Mouse (Mus musculus) left cerebral cortex, adult 6 months (tissue): ENCODE data around the gene H2al1f. TPM values are rescaled to one million over a fixed set of nuclear protein-coding genes. Genes with fewer than 3 reads are reported as not detected.

Source experiments
- long read RNA-seq, 2 experiments: library from polyadenylated mRNA; unstranded; transcript quantifications; one replicate each; pipeline ENCODE4 v2.0.0; 2019 to 2020
- polyA plus RNA-seq: library from polyadenylated mRNA; unstranded; fragments of <200 nt; fragmentation: Nextera tagmentation; gene quantifications from 2 replicates; pipeline ENCODE4 v1.2.3, GENCODE M21; 2021

The H2al1f gene
- polyA plus RNA-seq, result not detected in 2 replicates
- long read RNA-seq, experiment 1, result 0 reads
- long read RNA-seq, experiment 2, result 0 reads

DNA sequence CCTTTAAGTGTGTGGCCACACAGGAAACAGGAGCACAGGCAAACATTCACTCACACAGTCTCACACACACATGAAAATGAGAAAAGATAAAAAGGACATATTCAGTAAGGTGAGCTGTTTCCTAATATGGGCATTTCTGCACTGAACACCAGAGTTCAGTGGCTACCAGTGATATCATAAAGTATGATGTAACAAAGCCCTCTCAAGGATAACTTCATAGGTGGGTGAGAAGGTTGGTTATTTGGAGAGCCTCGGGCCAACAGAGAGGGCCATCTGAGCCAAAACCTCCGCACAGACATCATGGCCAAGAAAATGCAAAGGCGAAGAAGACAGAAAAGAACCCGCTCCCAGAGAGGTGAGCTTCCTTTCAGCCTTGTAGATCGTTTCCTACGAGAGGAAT, at the start of gene H2al1f:
Gene H2al1f (plus strand): TSS at position 301 of the 400 bp plus-strand sequence.

DNA sequence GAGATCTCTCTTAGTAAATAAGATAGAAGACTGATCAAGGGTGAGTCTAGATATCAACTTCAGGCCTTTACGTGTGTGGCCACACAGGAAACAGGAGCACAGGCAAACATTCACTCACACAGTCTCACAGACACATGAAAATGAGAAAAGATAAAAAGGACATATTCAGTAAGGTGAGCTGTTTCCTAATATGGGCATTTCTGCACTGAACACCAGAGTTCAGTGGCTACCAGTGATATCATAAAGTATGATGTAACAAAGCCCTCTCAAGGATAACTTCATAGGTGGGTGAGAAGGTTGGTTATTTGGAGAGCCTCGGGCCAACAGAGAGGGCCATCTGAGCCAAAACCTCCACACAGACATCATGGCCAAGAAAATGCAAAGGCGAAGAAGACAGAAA, 16.0 kb upstream of the H2al1f start, which contains the start of gene H2al1a:
Gene H2al1a (plus strand): TSS at position 301 of the 400 bp plus-strand sequence.

DNA sequence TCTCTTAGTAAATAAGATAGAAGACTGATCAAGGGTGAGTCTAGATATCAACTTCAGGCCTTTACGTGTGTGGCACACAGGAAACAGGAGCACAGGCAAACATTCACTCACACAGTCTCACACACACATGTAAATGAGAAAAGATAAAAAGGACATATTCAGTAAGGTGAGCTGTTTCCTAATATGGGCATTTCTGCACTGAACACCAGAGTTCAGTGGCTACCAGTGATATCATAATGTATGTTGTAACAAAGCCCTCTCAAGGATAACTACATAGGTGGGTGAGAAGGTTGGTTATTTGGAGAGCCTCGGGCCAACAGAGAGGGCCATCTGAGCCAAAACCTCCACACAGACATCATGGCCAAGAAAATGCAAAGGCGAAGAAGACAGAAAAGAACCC, 12.8 kb upstream of the H2al1f start, which contains the start of gene H2al1b:
Gene H2al1b (plus strand): TSS at position 301 of the 400 bp plus-strand sequence.

DNA sequence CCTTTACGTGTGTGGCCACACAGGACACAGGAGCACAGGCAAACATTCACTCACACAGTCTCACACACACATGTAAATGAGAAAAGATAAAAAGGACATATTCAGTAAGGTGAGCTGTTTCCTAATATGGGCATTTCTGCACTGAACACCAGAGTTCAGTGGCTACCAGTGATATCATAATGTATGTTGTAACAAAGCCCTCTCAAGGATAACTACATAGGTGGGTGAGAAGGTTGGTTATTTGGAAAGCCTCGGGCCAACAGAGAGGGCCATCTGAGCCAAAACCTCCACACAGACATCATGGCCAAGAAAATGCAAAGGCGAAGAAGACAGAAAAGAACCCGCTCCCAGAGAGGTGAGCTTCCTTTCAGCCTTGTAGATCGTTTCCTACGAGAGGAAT, 9.6 kb upstream of the H2al1f start, which contains the start of gene H2al1c:
Gene H2al1c (plus strand): TSS at position 301 of the 400 bp plus-strand sequence.

DNA sequence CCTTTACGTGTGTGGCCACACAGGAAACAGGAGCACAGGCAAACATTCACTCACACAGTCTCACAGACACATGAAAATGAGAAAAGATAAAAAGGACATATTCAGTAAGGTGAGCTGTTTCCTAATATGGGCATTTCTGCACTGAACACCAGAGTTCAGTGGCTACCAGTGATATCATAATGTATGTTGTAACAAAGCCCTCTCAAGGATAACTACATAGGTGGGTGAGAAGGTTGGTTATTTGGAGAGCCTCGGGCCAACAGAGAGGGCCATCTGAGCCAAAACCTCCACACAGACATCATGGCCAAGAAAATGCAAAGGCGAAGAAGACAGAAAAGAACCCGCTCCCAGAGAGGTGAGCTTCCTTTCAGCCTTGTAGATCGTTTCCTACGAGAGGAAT, 6.4 kb upstream of the H2al1f start, which contains the start of gene H2al1d:
Gene H2al1d (plus strand): TSS at position 301 of the 400 bp plus-strand sequence.

DNA sequence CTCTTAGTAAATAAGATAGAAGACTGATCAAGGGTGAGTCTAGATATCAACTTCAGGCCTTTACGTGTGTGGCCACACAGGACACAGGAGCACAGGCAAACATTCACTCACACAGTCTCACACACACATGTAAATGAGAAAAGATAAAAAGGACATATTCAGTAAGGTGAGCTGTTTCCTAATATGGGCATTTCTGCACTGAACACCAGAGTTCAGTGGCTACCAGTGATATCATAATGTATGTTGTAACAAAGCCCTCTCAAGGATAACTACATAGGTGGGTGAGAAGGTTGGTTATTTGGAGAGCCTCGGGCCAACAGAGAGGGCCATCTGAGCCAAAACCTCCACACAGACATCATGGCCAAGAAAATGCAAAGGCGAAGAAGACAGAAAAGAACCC, 3.3 kb upstream of the H2al1f start, which contains the start of gene H2al1e:
Gene H2al1e (plus strand): TSS at position 301 of the 400 bp plus-strand sequence.

DNA sequence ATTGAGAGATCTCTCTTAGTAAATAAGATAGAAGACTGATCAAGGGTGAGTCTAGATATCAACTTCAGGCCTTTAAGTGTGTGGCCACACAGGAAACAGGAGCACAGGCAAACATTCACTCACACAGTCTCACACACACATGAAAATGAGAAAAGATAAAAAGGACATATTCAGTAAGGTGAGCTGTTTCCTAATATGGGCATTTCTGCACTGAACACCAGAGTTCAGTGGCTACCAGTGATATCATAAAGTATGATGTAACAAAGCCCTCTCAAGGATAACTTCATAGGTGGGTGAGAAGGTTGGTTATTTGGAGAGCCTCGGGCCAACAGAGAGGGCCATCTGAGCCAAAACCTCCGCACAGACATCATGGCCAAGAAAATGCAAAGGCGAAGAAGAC, 3.0 kb downstream of the H2al1f start, which contains the start of gene H2al1g:
Gene H2al1g (plus strand): TSS at position 301 of the 400 bp plus-strand sequence.

DNA sequence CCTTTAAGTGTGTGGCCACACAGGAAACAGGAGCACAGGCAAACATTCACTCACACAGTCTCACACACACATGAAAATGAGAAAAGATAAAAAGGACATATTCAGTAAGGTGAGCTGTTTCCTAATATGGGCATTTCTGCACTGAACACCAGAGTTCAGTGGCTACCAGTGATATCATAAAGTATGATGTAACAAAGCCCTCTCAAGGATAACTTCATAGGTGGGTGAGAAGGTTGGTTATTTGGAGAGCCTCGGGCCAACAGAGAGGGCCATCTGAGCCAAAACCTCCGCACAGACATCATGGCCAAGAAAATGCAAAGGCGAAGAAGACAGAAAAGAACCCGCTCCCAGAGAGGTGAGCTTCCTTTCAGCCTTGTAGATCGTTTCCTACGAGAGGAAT, 6.2 kb downstream of the H2al1f start, which contains the start of gene H2al1h:
Gene H2al1h (plus strand): TSS at position 301 of the 400 bp plus-strand sequence.

DNA sequence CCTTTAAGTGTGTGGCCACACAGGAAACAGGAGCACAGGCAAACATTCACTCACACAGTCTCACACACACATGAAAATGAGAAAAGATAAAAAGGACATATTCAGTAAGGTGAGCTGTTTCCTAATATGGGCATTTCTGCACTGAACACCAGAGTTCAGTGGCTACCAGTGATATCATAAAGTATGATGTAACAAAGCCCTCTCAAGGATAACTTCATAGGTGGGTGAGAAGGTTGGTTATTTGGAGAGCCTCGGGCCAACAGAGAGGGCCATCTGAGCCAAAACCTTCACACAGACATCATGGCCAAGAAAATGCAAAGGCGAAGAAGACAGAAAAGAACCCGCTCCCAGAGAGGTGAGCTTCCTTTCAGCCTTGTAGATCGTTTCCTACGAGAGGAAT, 9.4 kb downstream of the H2al1f start, which contains the start of gene H2al1i:
Gene H2al1i (plus strand): TSS at position 301 of the 400 bp plus-strand sequence.

DNA sequence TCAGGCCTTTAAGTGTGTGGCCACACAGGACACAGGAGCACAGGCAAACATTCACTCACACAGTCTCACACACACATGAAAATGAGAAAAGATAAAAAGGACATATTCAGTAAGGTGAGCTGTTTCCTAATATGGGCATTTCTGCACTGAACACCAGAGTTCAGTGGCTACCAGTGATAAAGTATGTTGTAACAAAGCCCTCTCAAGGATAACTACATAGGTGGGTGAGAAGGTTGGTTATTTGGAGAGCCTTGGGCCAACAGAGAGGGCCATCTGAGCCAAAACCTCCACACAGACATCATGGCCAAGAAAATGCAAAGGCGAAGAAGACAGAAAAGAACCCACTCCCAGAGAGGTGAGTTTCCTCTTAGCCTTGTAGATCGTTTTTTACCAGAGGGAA, 12.6 kb downstream of the H2al1f start, which contains the start of gene H2al1j:
Gene H2al1j (plus strand): TSS at position 301 of the 400 bp plus-strand sequence.

Other genes starting within 250 kb of the H2al1f start
- gene H2al1a, start 15.9 kb upstream of the H2al1f start, polyA plus RNA-seq, result not detected in 2 replicates
- not detected in 2 replicates for gene H2al1b, start 12.7 kb upstream of the H2al1f start, polyA plus RNA-seq
- not detected in 2 replicates for gene H2al1c, start 9.5 kb upstream of the H2al1f start, polyA plus RNA-seq
- not detected in 2 replicates for gene H2al1d, start 6.3 kb upstream of the H2al1f start, polyA plus RNA-seq
- not detected in 2 replicates for gene H2al1e, start 3.2 kb upstream of the H2al1f start, polyA plus RNA-seq
- gene H2al1g, start 3.1 kb downstream of the H2al1f start, polyA plus RNA-seq, result not detected in 2 replicates
- gene H2al1h, start 6.3 kb downstream of the H2al1f start, polyA plus RNA-seq, result not detected in 2 replicates
- not detected in 2 replicates for gene H2al1i, start 9.5 kb downstream of the H2al1f start, polyA plus RNA-seq
- gene H2al1j, start 12.7 kb downstream of the H2al1f start, polyA plus RNA-seq, result not detected in 2 replicates